Mouse (Mus musculus) heart, adult 2 months (tissue): ENCODE data around the gene Ptms.

Experiments
- CTCF ChIP-seq: fragments of 200-600 bp; IDR thresholded peaks from 2 replicates; pipeline ENCODE4 v1.8.1; 2022; ENCODE audit warnings: antibody characterized with exemption, mild to moderate bottlenecking, moderate library complexity
- EP300 ChIP-seq: fragments of 200-500 bp; IDR thresholded peaks from 2 replicates; pipeline ENCODE4 v1.6.1; 2011; ENCODE audit warnings: low read depth, low read length, control low read depth; ENCODE audit not compliant: insufficient read depth
- POLR2A ChIP-seq: fragments of 200-500 bp; IDR thresholded peaks from 2 replicates; pipeline ENCODE4 v1.6.1; 2011; ENCODE audit warnings: mild to moderate bottlenecking, low read depth, low read length, control low read depth; ENCODE audit not compliant: insufficient read depth

GRCm38 (mm10) chr6:124965747-124966146 lies 45.8 kb upstream of the Ptms start:
- TF ChIP-seq POLR2A (no peak), CTCF (no peak), EP300 (no peak)
